Mouse (Mus musculus) embryo, embryonic 11.5 days (tissue): ENCODE data around the gene Magea5.
"Not testable (repeated sequence)": the region's sequence is repeated elsewhere in the genome, so short reads cannot be mapped to it uniquely, and the experiment has no call there.

Experiments used
- DNase-seq: peaks from one replicate; pipeline ENCODE4 v3.0.0-alpha.2; 2012; ENCODE audit warnings: low read depth, low spot score

Gene Magea5

DNA sequence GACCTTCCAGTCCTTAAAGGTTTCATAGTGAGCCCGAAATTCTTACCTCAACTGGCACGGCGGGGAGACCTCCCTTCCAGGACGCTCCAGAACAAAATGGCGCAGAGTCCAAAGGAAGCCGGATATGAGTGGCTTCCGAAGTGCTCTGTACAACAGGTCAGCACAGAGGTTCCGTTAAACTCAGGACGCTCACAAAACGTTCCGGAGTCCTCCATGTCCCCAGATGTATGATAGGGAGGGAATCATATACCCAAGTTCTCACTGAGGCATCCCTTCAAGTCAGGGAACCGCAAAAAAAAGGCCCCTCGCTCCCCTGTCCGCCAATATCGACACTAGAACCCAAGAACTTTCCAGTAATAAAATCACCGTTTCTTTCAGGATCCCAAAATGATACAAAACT, at the start of gene Magea5:
Gene Magea5, minus strand, starts transcription at position 101 of the 400 bp plus-strand sequence.
- DNase-seq, result not testable (repeated sequence)

DNA sequence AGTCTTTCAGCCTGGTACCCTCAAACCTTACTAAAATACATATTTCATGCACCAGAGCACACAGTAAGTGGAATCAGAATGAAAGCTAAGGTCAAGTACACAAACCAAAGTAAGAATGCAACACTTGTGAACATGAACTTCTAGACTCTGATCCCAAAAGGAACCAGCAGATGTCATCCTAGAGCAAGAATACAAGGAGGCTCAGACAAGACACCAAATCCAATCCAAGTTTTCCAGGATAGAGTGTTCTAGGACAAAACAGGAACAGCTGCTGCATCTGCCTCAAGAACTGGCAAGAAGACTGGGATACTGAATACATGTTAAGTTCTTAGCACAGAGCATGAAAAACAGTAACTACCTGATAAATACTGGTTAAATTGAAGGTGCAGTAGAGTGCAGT, 35.1 kb upstream of the Magea5 start:
- no peak for DNase-seq

DNA sequence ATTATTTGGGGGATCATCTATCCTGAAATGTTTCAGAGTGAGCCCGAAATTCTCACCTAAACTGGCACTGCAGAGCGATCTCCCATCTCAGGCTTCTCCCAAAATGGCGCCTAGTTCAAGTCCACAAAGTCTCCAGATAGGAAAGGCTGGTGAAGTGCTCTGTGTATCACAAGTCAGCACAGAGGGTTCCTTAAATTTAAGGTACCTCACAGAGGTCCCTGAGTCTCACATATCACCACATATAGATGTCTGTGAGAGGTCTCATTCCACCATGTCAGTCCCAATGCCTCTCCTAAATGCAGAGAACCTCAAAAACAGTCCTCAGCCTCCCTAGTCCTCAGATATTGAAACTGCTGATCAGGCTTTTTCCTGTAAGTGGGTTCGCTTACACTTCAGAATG, 30.6 kb upstream of the Magea5 start, which contains the start of gene Magea2:
Gene Magea2, minus strand, starts transcription at position 101 of the 400 bp plus-strand sequence.
- not testable (repeated sequence) for DNase-seq

DNA sequence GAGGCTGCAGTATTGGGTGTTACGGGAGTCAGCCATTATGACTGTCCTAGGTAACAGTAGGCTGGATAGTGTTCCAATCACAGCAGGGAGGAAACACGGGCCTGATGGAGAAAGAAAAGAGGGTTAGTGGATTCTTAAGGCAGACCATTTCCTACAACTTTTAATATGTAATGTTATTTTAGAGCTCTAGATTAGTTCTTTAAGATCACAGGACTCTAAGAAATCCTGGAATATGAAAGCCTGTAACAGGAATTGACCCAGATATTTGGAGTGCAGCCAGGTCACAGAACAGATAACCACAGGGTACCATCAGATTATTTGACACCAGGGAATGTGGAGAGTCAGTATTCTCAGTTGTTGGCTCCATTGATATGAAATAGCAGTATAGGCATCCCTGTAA, 26.7 kb upstream of the Magea5 start, which contains the start of gene Magea1:
Gene Magea1, minus strand, starts transcription at position 101 of the 400 bp plus-strand sequence.
- not testable (repeated sequence) for DNase-seq
